Mouse (Mus musculus) brain, embryonic 18.5 days (tissue): Measurements from ENCODE around the gene Olfr78.

Source experiments
- DNase-seq: peaks from one replicate; pipeline ENCODE4 v3.0.0-alpha.2; 2012; ENCODE audit warnings: low read depth, low spot score

Olfr78 gene

GRCm38 (mm10) chr7:102759266-102759665 lies at the start of gene Olfr78, which contains the start of gene Olfr560:
Gene Olfr78, minus strand, starts transcription at chr7:102759471.
Gene Olfr560, minus strand, starts transcription at chr7:102759366.
- DNase-seq: no peak

DNA sequence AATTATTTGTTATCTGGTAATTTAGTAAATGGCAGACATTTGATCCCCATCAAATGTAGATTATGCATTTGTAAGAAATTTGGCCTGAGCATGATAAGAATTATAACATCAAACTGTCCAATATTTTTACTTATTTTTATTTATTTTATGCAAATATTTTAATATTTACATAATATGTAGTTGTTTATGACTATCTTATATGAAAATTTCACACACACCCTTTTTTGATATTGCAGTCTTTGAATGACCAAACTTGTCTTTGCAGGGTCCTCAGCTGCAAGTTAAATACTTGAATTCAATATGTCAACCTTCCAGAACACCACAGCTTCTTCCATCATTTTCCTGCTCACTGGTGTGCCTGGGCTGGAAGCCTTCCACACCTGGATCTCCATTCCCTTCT lies 43.9 kb upstream of the Olfr78 start, which contains the start of gene Olfr564:
Olfr564 (plus strand) TSS at position 301 of the 400 bp plus-strand sequence.
- no peak for DNase-seq

DNA sequence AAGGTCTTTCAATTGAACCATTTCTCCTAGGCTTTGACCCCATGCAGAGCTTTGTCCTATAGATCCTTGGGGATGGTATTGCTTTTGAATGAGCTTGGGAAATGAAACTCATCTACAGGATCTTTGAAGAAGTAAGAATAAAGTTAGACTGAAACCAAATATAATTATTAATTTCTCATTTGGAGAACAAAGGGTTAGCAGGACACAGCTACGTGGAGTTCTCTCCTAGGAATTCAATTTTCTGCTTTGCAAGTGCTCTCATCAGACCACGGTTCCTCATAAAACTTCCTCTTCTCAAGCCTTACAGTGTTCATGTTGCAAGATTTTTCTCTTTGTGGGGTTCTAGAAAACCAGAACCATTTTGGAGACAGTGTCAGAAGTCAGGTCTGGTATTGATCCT lies 11.7 kb upstream of the Olfr78 start, which contains the start of gene Olfr561:
Olfr561 (plus strand) TSS at position 301 of the 400 bp plus-strand sequence.
- no peak for DNase-seq

- DNase-seq: no peak
Measured at GRCm38 (mm10) chr7:102752086-102752485, 7.2 kb downstream of the Olfr78 start.

DNA sequence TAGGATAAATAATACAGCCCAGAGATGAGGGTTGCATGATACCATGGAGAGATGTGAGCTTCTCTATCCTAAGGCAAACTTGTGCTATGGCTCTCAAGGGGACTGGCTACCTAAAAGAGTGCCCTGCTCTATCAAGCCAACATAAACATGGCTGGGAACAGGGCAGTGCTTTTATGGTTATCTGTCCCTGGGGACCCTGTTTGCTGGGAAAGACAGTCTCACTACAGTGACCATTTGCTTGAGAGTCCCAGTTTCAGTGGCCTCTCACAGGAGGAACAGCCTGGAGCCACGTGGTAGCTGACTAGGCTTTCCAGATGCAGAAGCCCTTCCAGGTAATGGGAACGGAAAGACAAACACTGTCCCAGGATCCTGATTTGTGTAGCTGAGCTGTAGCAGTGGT lies 21.6 kb downstream of the Olfr78 start:
- no peak for DNase-seq

GRCm38 (mm10) chr7:102733793-102734192 lies 25.5 kb downstream of the Olfr78 start:
- DNase-seq: no peak

DNA sequence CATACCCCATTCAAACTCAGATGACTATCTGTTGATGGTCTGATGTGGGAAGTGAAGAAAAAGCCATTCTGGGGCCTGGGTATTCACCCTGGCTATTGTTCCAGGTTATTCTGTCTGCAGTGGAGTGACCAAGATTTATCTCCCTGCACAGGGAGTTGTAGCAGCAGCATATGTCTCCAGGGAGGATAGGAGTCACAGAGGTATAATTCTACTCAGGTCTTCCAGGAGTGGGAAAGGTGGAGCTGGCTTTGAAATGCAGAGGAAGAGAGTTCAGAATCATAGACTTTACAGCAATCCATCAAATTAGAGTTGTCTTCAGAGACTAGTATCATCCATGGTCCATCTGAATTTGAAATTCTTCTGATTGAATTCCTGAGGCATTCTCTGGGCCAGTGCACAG lies 31.9 kb downstream of the Olfr78 start, which contains the start of gene Olfr559:
Olfr559 (minus strand) TSS at position 101 of the 400 bp plus-strand sequence.
- DNase-seq: no peak

- no peak for DNase-seq
Measured at GRCm38 (mm10) chr7:102718970-102719369, 40.3 kb downstream of the Olfr78 start, which contains the start of gene Olfr33. Gene Olfr33, minus strand, starts transcription at chr7:102719070.

DNA sequence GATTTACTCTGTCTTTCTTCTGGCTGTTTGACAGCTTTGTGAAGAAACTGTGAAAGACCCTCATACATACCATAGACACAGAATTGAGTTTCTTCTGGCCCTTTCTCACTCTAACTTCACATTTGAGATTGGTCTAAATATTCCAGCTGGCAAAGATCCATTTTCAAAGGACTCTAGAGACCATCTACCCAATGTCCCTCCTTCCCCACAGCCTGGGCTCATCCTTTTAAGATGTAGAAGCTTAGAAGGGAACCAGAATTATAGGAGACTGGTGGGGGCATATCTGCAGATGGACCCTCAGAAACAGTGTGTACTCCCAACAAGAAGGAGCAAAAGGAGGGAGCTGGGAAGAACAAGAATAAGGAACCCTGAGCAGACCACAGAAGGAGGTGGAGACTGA lies 57.4 kb downstream of the Olfr78 start, which contains the start of gene Olfr558:
Olfr558 (plus strand) TSS at position 301 of the 400 bp plus-strand sequence.
- DNase-seq: no peak

GRCm38 (mm10) chr7:102698461-102698860 lies 60.8 kb downstream of the Olfr78 start:
- no peak for DNase-seq

DNA sequence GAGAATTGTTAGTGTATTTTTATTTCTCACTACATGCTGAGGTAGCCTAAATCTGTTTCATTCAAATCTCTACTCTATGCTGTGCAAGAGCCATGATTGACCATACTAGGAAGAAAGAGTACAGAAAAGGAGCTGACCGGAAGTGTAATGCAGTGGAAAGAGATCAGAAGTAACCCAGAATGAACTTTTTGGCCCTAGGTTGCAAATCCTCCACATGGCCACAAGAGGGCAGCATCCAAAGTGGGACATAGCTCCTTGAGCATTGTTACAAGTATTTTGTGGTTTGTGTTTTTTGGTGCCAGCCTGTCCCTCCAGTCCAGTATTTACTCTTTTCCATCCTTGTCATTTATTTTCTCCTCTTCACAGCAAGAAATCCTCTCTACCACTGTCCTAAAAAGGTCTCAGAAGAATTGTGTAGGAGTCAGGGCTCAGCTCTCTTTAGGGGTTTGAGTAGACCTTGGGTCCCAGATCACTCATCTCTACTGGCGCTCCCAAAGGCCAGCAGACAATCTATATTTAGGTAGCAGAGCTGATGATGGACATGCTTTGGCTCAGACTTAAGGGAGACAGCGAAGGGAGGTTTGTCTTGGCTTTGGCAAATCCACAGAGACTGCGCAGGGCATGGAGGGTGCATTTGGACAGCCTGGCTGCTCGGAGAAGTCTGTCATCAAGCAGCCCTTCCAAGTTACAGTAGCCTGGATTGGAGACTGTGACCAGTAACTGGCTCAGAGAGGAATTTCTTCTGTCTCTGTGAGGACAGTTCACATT lies 63.7 kb downstream of the Olfr78 start, which contains the start of gene Olfr557:
Olfr557 (plus strand) TSS at position 553 of the 768 bp plus-strand sequence.
- no peak for DNase-seq
